Mouse (Mus musculus) macrophage (primary cell): ENCODE measurements around the gene Kcmf1. TPM values are rescaled to one million over a fixed set of nuclear protein-coding genes. Genes with fewer than 3 reads are reported as not detected.

Experiments
- H3K27ac ChIP-seq: fragments of 350-480 bp; formaldehyde crosslinking; 2 replicates; pipeline ENCODE4 v1.9.0; 2021
- H3K36me3 ChIP-seq: fragments of 350-480 bp; formaldehyde crosslinking; 2 replicates; pipeline ENCODE4 v1.9.0; 2021; ENCODE audit errors: inconsistent target
- H3K4me3 ChIP-seq: fragments of 350-480 bp; formaldehyde crosslinking; 2 replicates; pipeline ENCODE4 v1.9.0; 2021; ENCODE audit errors: inconsistent target
- H3K79me2 ChIP-seq: fragments of 350-480 bp; formaldehyde crosslinking; 2 replicates; pipeline ENCODE4 v1.9.0; 2021; ENCODE audit errors: inconsistent target
- WGBS: methylation state at CpG from one replicate; pipeline ENCODE4 v1.1.7; 2026; ENCODE audit warnings: inconsistent platforms; ENCODE audit not compliant: missing documents; 5-methylcytosine and 5-hydroxymethylcytosine counted together
- polyA plus RNA-seq: library from polyadenylated mRNA; stranded (reverse); fragments of 250-400 nt; gene quantifications from 3 replicates; pipeline ENCODE4 v1.2.4, GENCODE M21; 2018; ENCODE audit warnings: inconsistent platforms
- total RNA-seq, 78 experiments: library from RNA; depleted of rRNA; stranded (reverse); fragments of 250-400 nt; gene quantifications; 1 replicate in 9 of 78; 2 replicates in 24 of 78; 3 replicates in 43 of 78; 4 replicates in 2 of 78; pipeline ENCODE4 v1.2.4; 2018; ENCODE audit warnings: inconsistent platforms in 56 of 78

The Kcmf1 gene
- total RNA-seq (2018; cell fraction: chromatin; rRNA removed) = 100 to 1,000 TPM in 2 of 26 experiments, 10 to 100 TPM in 24; 45.9 to 114 (median 67.6) TPM
- 10 to 100 TPM; 46.6 to 90.4 (median 62.1) TPM for total RNA-seq (2018; cell fraction: cytosol; rRNA removed)
- total RNA-seq (2018; cell fraction: nucleus; rRNA removed) = 10 to 100 TPM; 40.7 to 79.7 (median 64.2) TPM
- 43.9 to 55.0 TPM (median 51.8 TPM) in 3 replicates for polyA plus RNA-seq

- H3K36me3 ChIP-seq = no peaks in the 10 kb centered on the region
- H3K79me2 ChIP-seq = peaks cover 37% of the 10 kb centered on the region
- peak within 1 kb of the TSS; percentile 42 for H3K4me3 ChIP-seq
- under 1% methylated on average over 64 of the region's 113 CpGs for WGBS
- H3K27ac ChIP-seq = no peak within 1 kb of the TSS
These were observed at the start of gene Kcmf1 for GRCm38 (mm10) chr6:72899781-72900681. TSS of gene Kcmf1 (minus strand) at chr6:72899979.

GRCm38 (mm10) chr6:72949161-72949756 is 49.5 kb upstream of the Kcmf1 start:
- Histone ChIP-seq H3K36me3 (no peaks in the 10 kb centered on the region), H3K79me2 (no peaks in the 10 kb centered on the region), H3K27ac (no peak overlapping the region), H3K4me3 (no peak overlapping the region)
- WGBS = 98% methylated on average over 9 of the region's 9 CpGs

- 44% methylated on average over 3 of the region's 3 CpGs for WGBS
- H3K79me2 ChIP-seq = no peaks in the 10 kb centered on the region
- no peak overlapping the region for H3K27ac ChIP-seq
- H3K4me3 ChIP-seq = no peak overlapping the region
- H3K36me3 ChIP-seq = no peaks in the 10 kb centered on the region
These were observed 48.6 kb upstream of the Kcmf1 start for GRCm38 (mm10) chr6:72948392-72948791.

GRCm38 (mm10) chr6:72947960-72948359 is 48.2 kb upstream of the Kcmf1 start:
- no peak overlapping the region for H3K27ac ChIP-seq
- WGBS = 96% methylated on average over 6 of the region's 6 CpGs
- no peaks in the 10 kb centered on the region for H3K79me2 ChIP-seq
- no peak overlapping the region for H3K4me3 ChIP-seq
- H3K36me3 ChIP-seq = no peaks in the 10 kb centered on the region

- H3K36me3 ChIP-seq = no peaks in the 10 kb centered on the region
- 18% methylated on average over 3 of the region's 3 CpGs for WGBS
- H3K4me3 ChIP-seq = no peak overlapping the region
- no peaks in the 10 kb centered on the region for H3K79me2 ChIP-seq
- H3K27ac ChIP-seq = no peak overlapping the region
These were observed 40.7 kb upstream of the Kcmf1 start for GRCm38 (mm10) chr6:72940493-72940892.

- H3K36me3 ChIP-seq = no peaks in the 10 kb centered on the region
- H3K27ac ChIP-seq = peak overlapping the region; percentile 5
- 1% methylated on average over 5 of the region's 5 CpGs for WGBS
- H3K4me3 ChIP-seq = 0 out of 2 replicates have a peak overlapping the region, but pooled peaks have one; percentile 1
- H3K79me2 ChIP-seq = no peaks in the 10 kb centered on the region
These were observed 38.1 kb upstream of the Kcmf1 start for GRCm38 (mm10) chr6:72937859-72938258.

GRCm38 (mm10) chr6:72937430-72937829 is 37.7 kb upstream of the Kcmf1 start:
- Histone ChIP-seq H3K4me3 (no peak overlapping the region), H3K27ac (peak overlapping the region; percentile 5), H3K79me2 (no peaks in the 10 kb centered on the region), H3K36me3 (no peaks in the 10 kb centered on the region)
- 49% methylated on average over 3 of the region's 3 CpGs for WGBS

- Histone ChIP-seq H3K79me2 (no peaks in the 10 kb centered on the region), H3K27ac (peak overlapping the region; percentile 31), H3K4me3 (no peak overlapping the region), H3K36me3 (no peaks in the 10 kb centered on the region)
- WGBS = 21% methylated on average over 1 of the region's 1 CpGs
These were observed 33.2 kb upstream of the Kcmf1 start for GRCm38 (mm10) chr6:72932955-72933354.

- Histone ChIP-seq H3K79me2 (no peaks in the 10 kb centered on the region), H3K4me3 (no peak overlapping the region), H3K36me3 (no peaks in the 10 kb centered on the region), H3K27ac (no peak overlapping the region)
- 89% methylated on average over 3 of the region's 3 CpGs for WGBS
These were observed 31.8 kb upstream of the Kcmf1 start for GRCm38 (mm10) chr6:72931533-72931932.

- Histone ChIP-seq H3K27ac (no peak overlapping the region), H3K36me3 (no peaks in the 10 kb centered on the region)
These were observed 30.1 kb upstream of the Kcmf1 start for GRCm38 (mm10) chr6:72929795-72930398.

GRCm38 (mm10) chr6:72926755-72927482 is 27.1 kb upstream of the Kcmf1 start:
- WGBS = 60% methylated on average over 9 of the region's 9 CpGs
- H3K27ac ChIP-seq = no peak overlapping the region
- H3K79me2 ChIP-seq = no peaks in the 10 kb centered on the region

More at GRCm38 (mm10) chr6:72929795-72930398, 30.1 kb upstream of the Kcmf1 start:
- Histone ChIP-seq H3K79me2 (no peaks in the 10 kb centered on the region), H3K4me3 (no peak overlapping the region)
- WGBS = 77% methylated on average over 4 of the region's 4 CpGs

GRCm38 (mm10) chr6:72926031-72926430 is 26.3 kb upstream of the Kcmf1 start:
- H3K79me2 ChIP-seq = no peaks in the 10 kb centered on the region
- H3K4me3 ChIP-seq = no peak overlapping the region
- WGBS = 95% methylated on average over 4 of the region's 4 CpGs
- no peaks in the 10 kb centered on the region for H3K36me3 ChIP-seq
- H3K27ac ChIP-seq = no peak overlapping the region

More at GRCm38 (mm10) chr6:72926755-72927482, 27.1 kb upstream of the Kcmf1 start:
- Histone ChIP-seq H3K4me3 (no peak overlapping the region), H3K36me3 (no peaks in the 10 kb centered on the region)

- no peak overlapping the region for H3K4me3 ChIP-seq
- H3K27ac ChIP-seq = no peak overlapping the region
- 96% methylated on average over 8 of the region's 8 CpGs for WGBS
- no peaks in the 10 kb centered on the region for H3K36me3 ChIP-seq
- H3K79me2 ChIP-seq = no peaks in the 10 kb centered on the region
These were observed 23.6 kb upstream of the Kcmf1 start for GRCm38 (mm10) chr6:72923381-72923780.

GRCm38 (mm10) chr6:72921081-72921480 is 21.3 kb upstream of the Kcmf1 start:
- Histone ChIP-seq H3K4me3 (no peak overlapping the region), H3K79me2 (no peaks in the 10 kb centered on the region), H3K36me3 (no peaks in the 10 kb centered on the region), H3K27ac (no peak overlapping the region)
- 97% methylated on average over 3 of the region's 3 CpGs for WGBS
